In genomic region chr9:95704078-95704477, GRCm38 (mm10) we compare ENCODE assay signal across 17 mouse cellular contexts. TPM values are rescaled to one million over a fixed set of nuclear protein-coding genes. Genes with fewer than 3 reads are reported as not detected.
DNase-seq lines count a peak whose midpoint lies in the region; ATAC-seq lines count a peak whose summit lies in the region.
"Had no signal": no experiment of that assay in that cellular context is flagged by ENCODE, and none has a peak within 500 bp of the region (broad histone marks: within the 10 kb centered on the region; RNA-seq: fewer than 3 reads in every experiment).

No protein-coding gene starts in this region.

- no peaks in the 10 kb centered on the region for H3K27me3 ChIP-seq in heart, embryonic 10.5 days (ENCODE audit: insufficient read depth, poor library complexity, severe bottlenecking)
- no peaks in the 10 kb centered on the region for H3K27me3 ChIP-seq in liver, embryonic 12.5 days (replicated peaks)
- H3K27me3 ChIP-seq in liver, embryonic 11.5 days (replicated peaks; ENCODE audit: control insufficient read depth, insufficient read depth, low read length): no peaks in the 10 kb centered on the region
- H3K27me3 ChIP-seq: forebrain, embryonic 13.5 days; heart, embryonic 13.5 days; hindbrain, embryonic 15.5 days had no signal

- H3K9me3 ChIP-seq in heart, embryonic 10.5 days: no peaks in the 10 kb centered on the region
- no peaks in the 10 kb centered on the region for H3K9me3 ChIP-seq in liver, embryonic 12.5 days (replicated peaks)
- H3K9me3 ChIP-seq in liver, embryonic 11.5 days (ENCODE audit: control insufficient read depth, low read length): no peaks in the 10 kb centered on the region
- H3K9me3 ChIP-seq: embryonic facial prominence, embryonic 10.5 days; forebrain, embryonic 13.5 days; heart, embryonic 13.5 days; hindbrain, embryonic 15.5 days had no signal

- WGBS in heart, embryonic 10.5 days: 83% methylated on average over 3 of the region's 3 CpGs
- WGBS in liver, embryonic 12.5 days (ENCODE audit: insufficient replicate concordance): 51% methylated on average over 3 of the region's 3 CpGs
- 74% methylated on average over 3 of the region's 3 CpGs for WGBS in liver, embryonic 11.5 days

- H3K27ac ChIP-seq in heart, embryonic 10.5 days: no peak overlapping the region
- H3K27ac ChIP-seq in liver, embryonic 12.5 days: no peak overlapping the region
- no peak overlapping the region for H3K27ac ChIP-seq in liver, embryonic 11.5 days (ENCODE audit: low read depth, low read length)
- H3K27ac ChIP-seq: embryonic facial prominence, embryonic 10.5 days; forebrain, embryonic 13.5 days; heart, embryonic 13.5 days; hindbrain, embryonic 15.5 days had no signal

- DNase-seq in heart, embryonic 10.5 days (ENCODE audit: low spot score): peak; percentile 61
- DNase-seq in heart, adult 11 months: no peak
- no peak for DNase-seq in liver, embryonic 11.5 days (ENCODE audit: low spot score)
- peak; percentile 37 for DNase-seq in 3T3-L1 (ENCODE audit: low read depth, low spot score)
- peak; percentile 74 for DNase-seq in brain, adult 2 months (ENCODE audit: low read depth, low spot score)
- no peak for DNase-seq in testis, postnatal 14 days (ENCODE audit: low spot score)
- DNase-seq: adrenal gland, adult 8-10 months; cerebellum, adult 18-20 months; cerebellum, adult 9-11 months; forebrain, postnatal 0 days; gastrocnemius, postnatal 14 days; heart, postnatal 36 days had no signal

- no peak overlapping the region for H3K9ac ChIP-seq in liver, embryonic 12.5 days
- no peak overlapping the region for H3K9ac ChIP-seq in liver, embryonic 11.5 days (ENCODE audit: low read depth, low read length)
- H3K9ac ChIP-seq: forebrain, embryonic 13.5 days; forebrain, postnatal 0 days; heart, embryonic 13.5 days; hindbrain, embryonic 15.5 days had no signal

- peak; percentile 40; the same call in 1 of the 2 replicates for ATAC-seq in liver, embryonic 12.5 days
- no peak for ATAC-seq in liver, embryonic 11.5 days (replicated peaks; ENCODE audit: low FRiP score)
- ATAC-seq: forebrain, embryonic 13.5 days; forebrain, postnatal 0 days had no signal

- H3K4me3 ChIP-seq in heart, embryonic 10.5 days: no peak overlapping the region
- no peak overlapping the region for H3K4me3 ChIP-seq in liver, embryonic 12.5 days
- H3K4me3 ChIP-seq in liver, embryonic 11.5 days (ENCODE audit: low read depth, low read length): no peak overlapping the region
- H3K4me3 ChIP-seq: embryonic facial prominence, embryonic 10.5 days; forebrain, embryonic 13.5 days; heart, embryonic 13.5 days; hindbrain, embryonic 15.5 days had no signal

- H3K4me1 ChIP-seq in heart, embryonic 10.5 days: no peaks in the 10 kb centered on the region
- no peaks in the 10 kb centered on the region for H3K4me1 ChIP-seq in liver, embryonic 12.5 days
- H3K4me1 ChIP-seq in liver, embryonic 11.5 days (replicated peaks; ENCODE audit: control insufficient read depth, insufficient read depth, low read length): no peaks in the 10 kb centered on the region
- H3K4me1 ChIP-seq: embryonic facial prominence, embryonic 10.5 days; forebrain, embryonic 13.5 days; heart, embryonic 13.5 days; hindbrain, embryonic 15.5 days had no signal

- H3K4me2 ChIP-seq in liver, embryonic 12.5 days: no peak overlapping the region
- no peak overlapping the region for H3K4me2 ChIP-seq in liver, embryonic 11.5 days
- H3K4me2 ChIP-seq: forebrain, embryonic 13.5 days; heart, embryonic 13.5 days; hindbrain, embryonic 15.5 days had no signal

- no peaks in the 10 kb centered on the region for H3K36me3 ChIP-seq in heart, embryonic 10.5 days
- H3K36me3 ChIP-seq in liver, embryonic 12.5 days: no peaks in the 10 kb centered on the region
- H3K36me3 ChIP-seq in liver, embryonic 11.5 days (ENCODE audit: control insufficient read depth, insufficient read depth, low read length): no peaks in the 10 kb centered on the region

RNA-seq across cellular contexts. Expression of gene Trpc1, which starts 46.1 kb away (rescaled TPM):
- polyA plus RNA-seq in heart, embryonic 10.5 days (2016; fragmentation: Nextera tagmentation; extraction: Ambion mirVana): 1.4 TPM in 2 replicates
- polyA plus RNA-seq in liver, embryonic 12.5 days (2016; fragmentation: Nextera tagmentation; extraction: Ambion mirVana): 0.78 and 0.86 TPM in 2 replicates
- polyA plus RNA-seq in liver, embryonic 11.5 days (2014; fragmentation: Nextera tagmentation; extraction: Ambion mirVana): 1.0 and 1.3 TPM in 2 replicates

Comparison
In these comparisons a context has a peak if more than half of its experiments do, and no peak if none do; other contexts are left out.
1. DNase-seq: peak in heart, embryonic 10.5 days (single experiment), 3T3-L1 (single experiment) and brain, adult 2 months (single experiment); none in heart, adult 11 months (single experiment), liver, embryonic 11.5 days (single experiment) and testis, postnatal 14 days (single experiment).